Mouse (Mus musculus) intestine, embryonic 14.5 days (tissue): ENCODE measurements around the gene Fam167b. TPM values are rescaled to one million over a fixed set of nuclear protein-coding genes. Genes with fewer than 3 reads are reported as not detected.
A peak's percentile ranks its signal among the peaks of the same experiment; 100 is the strongest.
"Not testable (repeated sequence)": the region's sequence is repeated elsewhere in the genome, so short reads cannot be mapped to it uniquely, and the experiment has no call there.

Experiments used
- ATAC-seq: fragments of 200-750 bp; cut with Nextera tagmentation; replicated peaks from 2 replicates; pipeline ENCODE4 v1.8.0; 2017; ENCODE audit warnings: low read depth, moderate number of reproducible peaks, moderate TSS enrichment, moderate library complexity; ENCODE audit not compliant: low FRiP score, low TSS enrichment
- DNase-seq: peaks from one replicate; pipeline ENCODE4 v3.0.0-alpha.2; 2018; ENCODE audit warnings: low spot score
- H3K27ac ChIP-seq: fragments of 300-500 bp; sonication (generic); 2 replicates; pipeline ENCODE4 v1.5.1; 2014; ENCODE audit warnings: low read depth, mild to moderate bottlenecking, control low read depth
- H3K27me3 ChIP-seq: fragments of 300-500 bp; sonication (generic); replicated peaks from 2 replicates; pipeline ENCODE4 v1.6.1; 2014; ENCODE audit warnings: low read length, control low read depth; ENCODE audit not compliant: control insufficient read depth, insufficient read depth
- H3K36me3 ChIP-seq: fragments of 300-500 bp; sonication (generic); 2 replicates; pipeline ENCODE4 v1.6.1; 2014; ENCODE audit warnings: low read length, control low read depth; ENCODE audit not compliant: control insufficient read depth, insufficient read depth
- H3K4me1 ChIP-seq: fragments of 300-500 bp; sonication (generic); replicated peaks from 2 replicates; pipeline ENCODE4 v1.6.1; 2014; ENCODE audit warnings: low read length, control low read depth, mixed read lengths; ENCODE audit not compliant: control insufficient read depth, insufficient read depth
- H3K4me2 ChIP-seq: fragments of 300-500 bp; sonication (generic); 2 replicates; pipeline ENCODE4 v1.6.1; 2014; ENCODE audit warnings: low read length
- H3K4me3 ChIP-seq: fragments of 300-500 bp; sonication (generic); 2 replicates; pipeline ENCODE4 v1.5.1; 2014; ENCODE audit warnings: low read depth, low read length, control low read depth, mixed read lengths
- H3K9ac ChIP-seq: fragments of 300-500 bp; sonication (generic); 2 replicates; pipeline ENCODE4 v1.6.1; 2014; ENCODE audit warnings: mild to moderate bottlenecking, low read length
- H3K9me3 ChIP-seq: fragments of 300-500 bp; sonication (generic); 2 replicates; pipeline ENCODE4 v1.6.1; 2016; ENCODE audit warnings: low read length, control low read depth; ENCODE audit not compliant: control insufficient read depth
- WGBS: fragments of 180-500 bp; shearing (Covaris S2); extraction: QIAGEN DNeasy Blood & Tissue Kit; methylation state at CpG from one replicate; pipeline ENCODE4 v1.1.7; 2014; 5-methylcytosine and 5-hydroxymethylcytosine counted together
- polyA plus RNA-seq: library from polyadenylated mRNA; unstranded; fragments of >200 nt; fragmentation: Nextera tagmentation; extraction: Ambion mirVana; gene quantifications from 2 replicates; pipeline ENCODE4 v1.2.1, GENCODE M21; 2014

Gene Fam167b
- polyA plus RNA-seq, 1 experiment from 2014 or later = 1.8 TPM

DNA sequence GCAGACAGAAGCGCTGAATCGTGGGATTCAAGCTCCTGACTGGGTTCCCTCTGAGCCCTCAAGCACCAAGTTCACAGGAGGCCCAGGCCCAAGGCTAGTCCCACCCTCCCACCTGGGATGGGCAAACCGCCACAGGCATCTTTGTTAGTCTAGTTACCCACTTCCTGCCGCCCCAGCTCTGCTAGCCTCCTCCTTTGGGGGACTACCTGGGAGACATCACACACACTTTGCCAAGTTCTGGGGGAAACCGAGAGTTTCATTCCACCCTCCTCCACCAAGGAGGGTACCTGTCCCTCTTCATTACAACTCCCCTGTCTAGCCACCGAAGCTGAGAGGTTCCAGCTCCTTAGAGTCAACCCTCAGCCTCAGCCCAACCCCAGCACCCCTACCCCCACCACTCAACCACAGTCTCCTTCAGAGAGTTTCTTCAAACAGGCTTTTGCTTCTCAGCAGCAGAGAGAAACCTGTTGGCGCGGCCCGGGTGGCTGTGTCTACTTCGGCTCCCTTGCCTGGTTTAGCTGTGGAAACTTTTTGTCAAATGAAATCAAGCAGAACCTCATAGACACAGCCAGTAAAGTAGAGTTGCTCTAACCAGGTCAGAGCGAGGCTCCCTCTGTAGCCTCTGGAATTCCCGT is 19.9 kb downstream of the Fam167b start:
- Histone ChIP-seq H3K4me3 (no peak overlapping the region), H3K4me2 (no peak overlapping the region), H3K27me3 (no peaks in the 10 kb centered on the region), H3K36me3 (no peaks in the 10 kb centered on the region), H3K9ac (no peak overlapping the region), H3K27ac (no peak overlapping the region), H3K4me1 (peaks cover 18% of the 10 kb centered on the region), H3K9me3 (no peaks in the 10 kb centered on the region)
- WGBS = 82% methylated on average over 12 of the region's 12 CpGs
- no peak for DNase-seq
- ATAC-seq = no peak

DNA sequence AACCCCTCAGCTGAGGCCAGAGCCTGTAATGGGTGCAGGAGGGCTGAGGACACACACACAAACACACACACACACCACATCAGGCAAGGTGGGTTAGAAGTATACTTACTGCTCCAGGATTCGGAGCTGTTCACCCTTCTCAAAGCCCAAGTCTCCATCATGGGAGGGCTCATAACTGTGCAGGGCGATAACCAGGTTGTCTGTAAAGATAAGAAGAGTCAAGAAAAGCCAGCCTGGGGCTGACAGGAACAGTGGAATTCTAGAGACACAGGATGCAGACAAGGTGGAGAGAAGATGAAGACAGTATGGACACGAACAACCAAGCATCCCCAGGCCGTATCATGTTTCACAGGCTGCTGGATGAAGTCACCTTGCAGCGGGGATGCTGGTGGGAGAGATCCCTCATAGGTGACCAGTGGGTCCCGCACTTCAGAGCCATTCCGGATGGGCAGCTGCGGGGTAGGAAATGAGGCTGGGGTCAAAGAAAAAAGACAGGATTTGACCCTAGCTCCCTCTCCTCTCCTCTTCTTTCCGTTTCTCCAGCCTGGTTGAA is 21.0 kb downstream of the Fam167b start:
- ATAC-seq = no peak
- no peaks in the 10 kb centered on the region for H3K36me3 ChIP-seq
- no peaks in the 10 kb centered on the region for H3K9me3 ChIP-seq
- H3K4me1 ChIP-seq = peaks cover 18% of the 10 kb centered on the region
- DNase-seq = no peak
- WGBS = 60% methylated on average over 9 of the region's 9 CpGs
- H3K9ac ChIP-seq = peak overlapping the region; percentile 55; the same call in 1 of the 2 replicates
- H3K4me3 ChIP-seq = no peak overlapping the region
- H3K27ac ChIP-seq = peak overlapping the region; percentile 51; the same call in 1 of the 2 replicates
- no peaks in the 10 kb centered on the region for H3K27me3 ChIP-seq
- peak overlapping the region; percentile 94 for H3K4me2 ChIP-seq

DNA sequence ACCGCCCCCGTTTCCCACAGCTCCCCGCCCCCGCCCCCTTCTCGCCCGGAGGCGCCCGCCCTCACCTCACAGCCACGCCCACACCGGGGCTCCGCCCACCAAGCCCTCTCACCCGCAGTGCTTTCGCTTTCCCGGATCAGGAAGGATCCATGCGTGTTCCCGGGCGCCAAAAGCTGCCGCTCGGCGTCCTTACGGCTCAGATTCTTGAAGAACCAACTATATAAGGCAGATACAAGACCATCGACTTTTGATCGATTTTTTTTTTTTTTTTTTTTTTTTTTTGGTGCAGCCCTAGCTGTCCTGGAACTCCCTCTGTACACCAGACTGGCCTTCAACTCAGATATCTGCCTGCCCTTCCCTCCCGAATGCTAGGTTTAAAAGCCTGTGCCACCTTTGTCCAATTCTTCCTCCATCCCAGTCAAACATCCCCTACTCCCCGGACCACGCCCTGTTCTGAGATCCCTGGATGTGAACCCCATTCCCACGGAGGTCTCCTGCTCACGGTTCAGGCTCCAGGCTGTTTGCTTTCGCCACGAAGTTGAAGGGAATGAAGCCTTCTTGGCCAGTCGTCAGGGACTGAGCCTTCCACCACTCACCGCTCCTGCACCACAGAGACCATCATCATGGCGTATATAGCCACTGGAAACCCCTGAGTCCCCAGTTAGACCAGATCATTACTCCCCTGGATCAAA is 21.7 kb downstream of the Fam167b start:
- Histone ChIP-seq H3K27ac (peak overlapping the region; percentile 51; the same call in 1 of the 2 replicates), H3K4me2 (peak overlapping the region; percentile 94), H3K4me3 (peak overlapping the region; percentile 58), H3K9ac (peak overlapping the region; percentile 55), H3K27me3 (no peaks in the 10 kb centered on the region), H3K4me1 (peaks cover 18% of the 10 kb centered on the region), H3K9me3 (no peaks in the 10 kb centered on the region), H3K36me3 (no peaks in the 10 kb centered on the region)
- peak; percentile 80 for ATAC-seq
- WGBS = 7% methylated on average over 33 of the region's 33 CpGs
- peak; percentile 98 for DNase-seq

DNA sequence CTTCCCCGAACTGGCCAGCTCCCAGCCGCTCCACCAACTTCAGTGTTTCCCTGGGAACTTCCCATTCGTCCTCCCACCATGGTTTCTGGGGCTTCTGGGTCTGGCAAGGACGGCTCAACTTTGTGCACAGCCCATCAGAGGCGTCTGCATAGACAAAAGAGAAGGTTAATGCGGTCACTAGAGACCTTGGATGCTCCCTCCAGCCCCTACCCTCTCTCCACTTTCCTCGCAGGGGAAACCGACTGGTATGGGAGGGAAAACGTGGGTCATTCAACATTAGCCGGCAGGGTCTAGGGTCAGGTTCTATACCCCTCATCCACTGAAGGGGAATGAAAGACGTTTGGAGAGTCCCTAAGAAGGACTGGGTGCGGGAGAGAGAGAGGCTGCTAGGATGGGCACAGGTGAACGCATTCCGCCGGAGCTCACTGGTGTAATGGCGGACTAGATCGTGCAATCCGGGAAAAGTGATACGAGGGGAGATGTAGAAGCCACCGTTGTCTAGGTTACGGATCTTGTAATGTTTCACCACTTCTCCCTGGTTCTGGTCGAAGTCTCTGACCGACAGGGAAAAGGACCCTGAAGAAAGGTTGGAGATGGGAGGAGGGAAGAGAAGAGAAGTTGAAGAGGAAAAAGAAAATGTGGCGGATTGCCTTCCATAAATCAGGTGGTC is 22.4 kb downstream of the Fam167b start:
- H3K27me3 ChIP-seq = no peaks in the 10 kb centered on the region
- H3K9me3 ChIP-seq = no peaks in the 10 kb centered on the region
- H3K36me3 ChIP-seq = no peaks in the 10 kb centered on the region
- peak overlapping the region; percentile 55 for H3K9ac ChIP-seq
- H3K4me3 ChIP-seq = peak overlapping the region; percentile 58
- peak overlapping the region; percentile 69; the same call in 1 of the 2 replicates for H3K27ac ChIP-seq
- WGBS = under 1% methylated on average over 24 of the region's 24 CpGs
- peaks cover 18% of the 10 kb centered on the region for H3K4me1 ChIP-seq
- DNase-seq (no peak), ATAC-seq (peak; percentile 66)
- H3K4me2 ChIP-seq = peak overlapping the region; percentile 94

DNA sequence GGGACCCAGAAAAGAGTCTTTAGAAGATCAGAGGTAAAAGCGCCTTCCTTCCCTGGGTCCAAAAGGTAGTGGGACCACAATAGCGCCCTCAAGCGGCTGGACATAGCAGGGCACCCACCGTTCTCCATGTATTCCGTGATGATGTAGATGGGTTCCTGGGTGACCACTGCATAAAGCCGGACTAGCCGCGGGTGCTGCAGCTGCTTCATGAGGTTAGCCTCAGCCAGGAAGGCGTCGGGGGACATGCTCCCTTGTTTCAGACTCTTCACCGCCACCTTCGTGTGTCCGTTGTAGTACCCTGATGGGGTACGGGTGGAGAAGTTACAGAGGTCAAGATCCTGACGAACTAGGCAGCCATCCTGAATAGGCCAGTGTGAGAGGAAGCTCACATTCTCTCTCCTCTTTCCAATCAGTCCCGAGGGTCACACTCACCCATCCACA is 22.9 kb downstream of the Fam167b start:
- DNase-seq (peak; percentile 85), ATAC-seq (peak; percentile 30; the same call in 1 of the 2 replicates)
- H3K27ac ChIP-seq = peak overlapping the region; percentile 69; the same call in 1 of the 2 replicates
- H3K9ac ChIP-seq = peak overlapping the region; percentile 55
- no peaks in the 10 kb centered on the region for H3K27me3 ChIP-seq
- 6% methylated on average over 16 of the region's 16 CpGs for WGBS
- H3K4me1 ChIP-seq = peaks cover 18% of the 10 kb centered on the region
- H3K4me2 ChIP-seq = peak overlapping the region; percentile 94
- peak overlapping the region; percentile 58 for H3K4me3 ChIP-seq
- no peaks in the 10 kb centered on the region for H3K36me3 ChIP-seq
- H3K9me3 ChIP-seq = no peaks in the 10 kb centered on the region

DNA sequence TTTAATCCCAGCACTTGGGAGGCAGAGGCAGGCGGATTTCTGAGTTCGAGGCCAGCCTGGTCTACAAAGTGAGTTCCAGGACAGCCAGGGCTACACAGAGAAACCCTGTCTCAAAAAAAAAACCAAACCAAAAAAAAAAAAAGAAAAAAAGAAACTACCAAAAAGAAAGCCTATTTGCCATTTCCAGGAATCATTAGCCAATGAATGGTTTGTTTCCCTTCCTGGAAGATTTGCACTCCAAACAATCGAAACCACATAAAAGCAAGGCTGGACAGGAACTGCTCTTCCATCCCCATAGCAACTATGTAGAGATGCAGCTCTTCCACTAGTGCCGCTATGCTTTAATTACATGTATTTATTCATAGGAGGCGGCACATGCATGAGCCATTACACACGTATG is 23.8 kb downstream of the Fam167b start:
- peaks cover 18% of the 10 kb centered on the region for H3K4me1 ChIP-seq
- H3K4me3 ChIP-seq, H3K4me2 ChIP-seq, H3K36me3 ChIP-seq, H3K27ac ChIP-seq, ATAC-seq, H3K27me3 ChIP-seq, H3K9ac ChIP-seq, DNase-seq, H3K9me3 ChIP-seq: not testable (repeated sequence)
- WGBS = 92% methylated on average over 6 of the region's 6 CpGs

DNA sequence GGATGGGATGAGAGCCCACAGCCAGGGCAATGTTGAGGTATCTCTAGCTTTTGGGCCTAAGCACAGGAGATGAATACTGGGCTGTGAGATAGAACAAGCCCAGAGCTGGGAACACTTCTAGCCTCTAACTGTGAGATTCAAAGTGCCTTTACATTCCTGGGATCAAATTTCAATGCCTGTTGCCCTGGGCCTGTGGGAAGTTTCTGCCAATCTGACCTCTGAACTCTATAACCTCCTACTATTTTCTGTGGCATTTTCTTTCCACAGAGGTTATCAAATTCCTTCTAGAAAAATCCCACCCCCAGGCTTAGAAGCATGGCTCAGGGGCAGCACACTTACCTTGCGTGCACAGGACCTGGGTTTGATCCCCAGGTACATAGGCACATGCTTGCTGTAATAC is 28.1 kb downstream of the Fam167b start:
- H3K4me2 ChIP-seq = no peak overlapping the region
- WGBS = 53% methylated on average over 1 of the region's 1 CpGs
- H3K36me3 ChIP-seq = no peaks in the 10 kb centered on the region
- DNase-seq (no peak), ATAC-seq (no peak)
- H3K27ac ChIP-seq = no peak overlapping the region
- no peak overlapping the region for H3K9ac ChIP-seq
- peaks cover 2% of the 10 kb centered on the region for H3K4me1 ChIP-seq
- no peak overlapping the region for H3K4me3 ChIP-seq
- H3K27me3 ChIP-seq = no peaks in the 10 kb centered on the region
- H3K9me3 ChIP-seq = no peaks in the 10 kb centered on the region

DNA sequence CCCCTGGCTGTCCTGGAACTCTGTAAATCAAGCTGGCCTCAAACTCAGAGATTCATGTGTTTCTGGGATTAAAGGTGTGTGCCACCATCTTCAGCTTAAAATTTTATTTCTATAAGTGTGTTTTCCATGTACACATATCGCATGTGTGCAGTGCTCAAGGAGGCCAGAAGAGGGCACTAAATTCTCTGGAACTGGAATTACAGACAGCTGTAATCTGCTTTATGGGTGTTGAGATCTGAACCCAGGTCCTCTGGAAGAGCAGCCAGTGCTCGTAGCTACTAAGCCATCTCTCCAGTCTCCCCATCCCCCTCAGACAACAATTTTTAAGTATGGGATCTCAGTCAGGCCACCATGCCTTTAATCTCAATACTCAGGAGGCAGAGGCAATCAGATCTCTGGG is 29.0 kb downstream of the Fam167b start:
- H3K4me3 ChIP-seq = no peak overlapping the region
- no peak overlapping the region for H3K9ac ChIP-seq
- H3K4me1 ChIP-seq = no peaks in the 10 kb centered on the region
- H3K27ac ChIP-seq = no peak overlapping the region
- 94% methylated on average over 2 of the region's 2 CpGs for WGBS
- no peaks in the 10 kb centered on the region for H3K27me3 ChIP-seq
- DNase-seq = no peak
- H3K9me3 ChIP-seq = no peaks in the 10 kb centered on the region
- no peaks in the 10 kb centered on the region for H3K36me3 ChIP-seq
- no peak for ATAC-seq
- no peak overlapping the region for H3K4me2 ChIP-seq
